Mouse (Mus musculus) urinary bladder, adult 18-20 months (tissue): ENCODE measurements around the gene Sf3b3.
"Not testable (repeated sequence)": the region's sequence is repeated elsewhere in the genome, so short reads cannot be mapped to it uniquely, and the experiment has no call there.

Source experiments
- DNase-seq, 2 experiments: peaks; one replicate each; pipeline ENCODE4 v3.0.0; 2022; ENCODE audit warnings: low spot score in 2 of 2, mixed read lengths in 2 of 2

Gene Sf3b3

DNA sequence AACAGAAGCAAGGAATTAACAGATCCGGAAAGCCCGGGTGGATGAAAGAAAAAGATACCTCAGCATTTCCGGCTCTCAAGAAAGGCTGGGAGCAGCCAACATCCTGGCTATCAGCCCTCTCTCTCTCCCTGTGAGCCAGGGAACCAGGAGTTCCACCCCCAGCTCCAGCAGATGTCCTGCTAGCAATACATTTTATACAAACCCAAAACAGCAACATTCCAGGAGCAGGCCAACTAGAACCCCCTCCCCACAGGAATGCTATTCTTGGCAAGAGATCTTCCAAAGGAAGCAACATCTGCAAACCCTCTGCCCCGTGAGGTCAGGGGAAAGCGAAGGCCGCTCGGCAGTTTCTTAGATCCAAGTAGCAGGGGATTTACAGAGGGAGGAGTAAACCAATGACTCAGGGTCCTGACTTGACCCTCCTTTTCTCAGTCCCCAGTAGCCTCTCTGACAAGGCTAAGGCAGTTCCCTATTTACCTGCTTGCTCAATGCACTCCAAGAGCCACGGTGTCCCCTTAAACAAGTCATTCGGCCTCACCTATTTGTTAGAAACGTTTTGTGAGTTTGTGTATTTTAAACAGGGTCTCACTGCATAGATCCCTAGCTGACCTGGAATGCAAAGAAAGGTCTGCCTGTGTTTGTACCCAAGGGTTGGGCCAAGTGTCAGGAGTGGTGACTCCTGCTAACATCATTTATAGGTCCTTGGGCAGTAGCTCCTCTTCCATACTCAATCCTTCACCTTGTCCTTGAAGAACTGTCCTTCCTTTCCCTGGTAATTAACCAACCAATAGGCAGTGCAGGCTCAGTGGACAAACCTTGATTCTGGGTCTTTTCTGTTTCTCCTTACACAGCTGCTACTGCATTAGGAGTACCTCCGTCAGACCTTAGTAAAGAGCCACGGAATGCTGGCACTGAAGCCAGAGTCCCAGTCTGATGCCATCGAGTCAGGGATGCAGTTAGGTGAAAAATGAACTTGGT is 37.8 kb downstream of the Sf3b3 start:
- DNase-seq = no peak

DNA sequence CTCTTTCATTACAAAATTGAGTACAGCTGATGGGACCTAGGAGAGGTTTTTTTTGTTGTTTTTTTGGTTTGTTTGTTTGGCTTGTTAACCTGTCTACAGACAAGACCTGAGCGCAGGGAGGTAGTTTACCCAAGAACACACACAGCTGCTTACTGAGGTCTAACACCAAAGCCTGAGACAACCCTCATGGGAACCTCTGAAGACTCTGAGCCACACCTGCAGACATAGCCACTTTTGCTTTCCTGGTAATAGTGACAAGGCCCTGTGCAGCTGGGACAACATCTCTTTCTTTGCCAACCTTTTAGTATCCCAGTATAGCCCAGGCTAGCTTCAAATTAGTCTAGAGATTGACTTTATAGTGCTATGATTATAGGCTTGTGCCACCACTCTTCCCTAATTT is 40.4 kb downstream of the Sf3b3 start:
- no peak for DNase-seq

DNA sequence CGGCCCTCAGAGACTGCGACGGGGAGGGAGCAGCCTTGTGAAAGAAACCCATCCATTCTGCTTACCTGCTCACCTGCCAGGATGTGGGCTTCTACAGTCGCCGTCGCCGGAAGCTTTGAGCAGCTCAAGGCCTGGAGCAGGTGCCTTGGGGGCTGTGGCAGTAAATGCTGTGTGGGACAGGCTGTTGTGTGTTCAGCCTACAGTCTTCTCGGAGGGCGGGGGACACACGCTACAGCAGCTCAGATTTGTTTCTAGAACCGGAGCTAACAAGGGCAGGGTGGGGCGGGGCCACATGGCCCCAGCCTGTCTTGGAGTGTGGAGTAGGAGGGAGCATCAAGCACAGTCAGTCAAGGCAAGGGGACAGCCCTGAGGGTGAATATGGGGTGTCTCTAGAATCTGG is 40.9 kb downstream of the Sf3b3 start, which contains the start of gene Il34:
Gene Il34, minus strand, starts transcription at position 256 of the 400 bp plus-strand sequence.
- no peak for DNase-seq

DNA sequence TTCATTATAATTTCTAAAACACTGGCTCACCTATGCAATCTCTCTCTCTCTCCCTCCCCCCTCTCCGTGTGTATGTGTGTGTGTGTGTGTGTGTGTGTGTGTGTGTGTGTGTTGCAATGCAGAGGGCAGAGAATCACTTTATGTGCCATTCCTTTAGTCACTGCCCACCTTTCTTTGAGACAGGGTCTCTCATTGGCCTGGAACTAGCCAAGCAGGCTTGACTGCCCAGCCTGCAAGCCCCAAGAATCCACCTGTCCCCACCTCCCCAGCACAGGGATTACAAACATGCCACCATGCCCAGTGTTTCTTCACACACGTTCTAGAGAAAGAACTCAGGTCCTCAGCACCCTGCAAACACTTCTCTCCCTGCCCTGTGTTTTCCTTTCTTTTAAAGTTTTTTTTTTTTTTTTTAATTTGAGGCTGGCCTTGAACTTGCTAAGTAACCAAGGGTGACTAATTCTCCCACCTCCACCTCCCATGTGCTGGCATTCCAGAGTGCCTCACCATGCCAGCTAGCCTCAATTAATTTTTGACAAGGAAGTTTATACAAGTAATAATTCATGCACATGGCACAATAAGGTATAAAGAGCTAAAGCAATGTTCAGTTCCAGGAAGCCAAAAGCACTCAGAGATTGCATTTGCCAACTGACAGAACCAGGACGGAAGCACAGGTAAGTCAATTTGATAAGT is 41.6 kb downstream of the Sf3b3 start:
- no peak for DNase-seq

DNA sequence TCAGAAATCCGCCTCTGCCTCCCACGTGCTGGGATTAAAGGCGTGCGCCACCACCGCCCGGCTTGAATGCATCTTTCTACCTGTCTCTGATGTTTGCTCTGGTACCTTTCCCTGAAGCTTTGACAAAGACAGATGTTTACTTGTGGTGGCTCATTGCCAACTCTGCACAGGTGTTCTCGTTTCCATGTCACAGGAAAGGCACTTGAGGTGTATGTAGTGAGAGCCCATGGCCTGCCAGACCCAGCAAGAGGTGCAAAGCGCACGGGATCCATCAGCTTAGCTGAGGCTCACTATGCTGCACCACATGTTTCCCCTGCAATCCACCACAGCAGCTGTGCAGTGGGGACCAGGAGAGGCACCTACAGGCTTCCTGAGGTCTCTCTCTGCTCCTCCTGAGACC is 42.7 kb downstream of the Sf3b3 start:
- no peak for DNase-seq

DNA sequence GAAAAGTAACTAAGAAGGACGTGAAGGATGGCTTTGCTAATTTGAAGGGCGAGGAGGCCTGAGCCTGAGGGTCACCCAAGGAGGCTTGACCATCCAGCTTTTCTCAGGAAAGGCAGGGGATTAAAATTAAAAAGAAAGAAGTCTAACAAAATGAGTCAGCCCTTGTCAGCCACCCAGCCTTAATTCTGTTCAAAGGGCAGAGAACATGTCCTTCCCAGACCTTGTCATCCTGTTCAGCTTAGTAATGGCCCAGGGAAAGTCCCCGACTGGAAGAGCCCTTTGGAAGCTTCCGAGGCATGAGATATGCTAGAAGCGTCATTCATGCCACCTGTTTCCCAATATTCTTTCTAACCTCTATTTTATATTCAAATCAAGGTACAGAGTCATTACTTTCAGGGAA is 43.6 kb downstream of the Sf3b3 start:
- no peak for DNase-seq

DNA sequence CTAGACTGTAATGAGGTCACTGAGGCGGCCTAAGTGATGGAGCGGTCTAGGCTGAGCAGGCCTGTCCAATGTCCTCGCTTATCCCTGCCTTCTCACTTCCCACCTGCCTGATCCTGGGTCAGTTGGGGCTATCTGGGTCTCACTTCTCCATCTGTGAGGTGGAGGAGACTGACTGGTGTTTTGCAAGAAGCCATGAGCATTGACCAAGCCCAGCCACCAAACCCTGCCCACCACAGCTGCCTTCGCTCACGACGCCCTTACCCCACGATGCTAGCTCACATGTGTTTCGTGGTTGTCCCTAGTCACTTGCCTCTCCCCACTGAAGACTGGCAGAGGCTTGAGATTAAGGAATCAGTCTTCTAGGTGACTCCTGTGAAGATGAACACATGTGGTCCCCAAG is 49.5 kb downstream of the Sf3b3 start:
- no peak for DNase-seq

DNA sequence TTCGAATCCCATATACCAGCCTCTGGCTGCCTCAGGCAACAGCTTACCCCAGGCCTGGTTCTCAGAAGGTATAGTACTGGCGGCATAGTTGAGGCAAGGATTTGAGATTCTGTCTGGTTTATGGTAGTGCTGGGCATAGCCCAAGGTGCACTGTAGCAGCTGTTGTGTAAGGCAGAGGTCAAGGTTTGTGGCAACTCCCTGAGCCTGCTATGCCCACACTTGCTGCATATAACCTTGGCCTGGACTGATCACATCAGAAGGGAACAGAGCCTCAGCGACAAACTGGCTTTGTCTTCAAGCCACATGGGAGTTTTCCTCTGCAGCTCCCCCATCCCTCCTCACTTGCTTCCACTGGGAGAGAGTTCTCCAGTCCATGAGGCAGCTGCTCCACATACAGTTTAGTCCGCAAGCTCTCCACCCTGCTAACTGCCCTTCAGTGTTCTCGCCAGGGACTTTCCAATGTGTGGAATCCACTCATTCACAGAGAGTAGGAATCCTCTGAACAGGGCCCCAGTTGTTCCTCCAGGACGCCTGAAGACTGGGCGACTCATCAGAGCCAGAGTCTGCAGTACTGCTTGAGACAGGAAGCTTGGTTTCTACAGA is 52.1 kb downstream of the Sf3b3 start:
- DNase-seq = no peak

DNA sequence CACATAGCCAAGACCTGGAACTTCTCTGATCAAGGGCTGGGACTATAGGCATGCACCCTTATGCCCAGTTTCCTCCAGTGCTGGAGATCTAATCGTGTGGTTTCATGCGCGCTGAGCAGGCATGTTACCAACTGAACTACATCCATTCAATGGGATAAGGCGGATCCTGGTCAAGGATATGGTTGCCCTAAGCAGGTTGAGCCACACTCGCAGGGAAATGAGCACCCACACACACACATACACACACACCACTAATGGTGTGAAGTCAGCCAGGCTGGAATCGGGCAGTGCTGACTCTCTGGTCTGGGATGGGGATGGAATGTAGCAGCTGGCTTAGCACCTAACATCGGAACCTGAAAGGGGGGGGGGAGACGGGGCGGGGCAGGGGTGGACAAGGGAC is 52.7 kb downstream of the Sf3b3 start:
- no peak for DNase-seq

DNA sequence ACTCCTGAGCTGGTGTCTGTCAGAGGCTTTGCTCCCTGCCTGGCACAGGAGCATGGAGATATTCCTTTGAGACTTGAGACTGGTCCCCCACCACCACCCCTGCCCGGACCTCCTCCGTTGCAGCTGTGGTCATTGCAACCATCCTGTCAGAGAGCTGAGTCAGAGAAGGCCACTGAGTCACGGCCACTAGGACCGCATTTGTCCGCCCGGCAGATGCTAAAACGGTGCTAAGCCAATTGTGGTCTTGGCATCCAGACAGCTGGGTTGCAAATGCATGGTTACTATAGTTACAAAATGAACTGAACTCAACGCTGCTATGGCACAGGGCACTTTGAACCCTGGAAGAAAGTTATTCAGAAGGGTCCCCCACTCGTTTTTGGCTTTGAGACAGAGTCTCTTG is 53.1 kb downstream of the Sf3b3 start:
- no peak for DNase-seq

DNA sequence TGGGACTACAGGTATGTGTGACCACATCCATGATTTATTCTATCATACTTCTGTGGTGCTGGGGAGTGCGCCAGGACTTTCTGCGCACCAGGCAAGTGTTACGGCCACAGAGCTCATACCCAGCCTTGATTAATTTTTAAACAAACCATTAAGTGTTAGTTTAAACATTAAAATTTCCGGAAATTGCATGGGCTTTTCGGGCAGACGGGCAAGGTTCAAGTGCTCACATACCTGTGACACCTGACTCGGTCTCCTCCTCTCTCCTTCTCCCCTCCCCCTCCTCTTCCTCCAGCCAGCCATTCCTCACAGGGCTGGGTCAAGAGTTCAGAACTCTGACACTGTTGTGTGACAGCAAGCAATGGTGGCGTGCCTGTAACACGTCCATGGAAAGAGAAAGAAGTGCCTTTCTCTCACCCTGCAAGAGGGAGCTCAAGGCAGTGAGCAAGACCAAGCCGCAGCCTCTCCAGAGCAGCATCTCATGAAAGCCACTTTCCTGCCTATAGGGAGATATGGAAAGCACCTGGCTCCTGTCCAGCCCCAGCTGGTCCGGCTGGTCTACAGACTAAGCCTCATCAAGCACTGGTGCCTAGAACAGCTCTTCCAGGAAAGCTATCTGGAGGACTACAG is 53.9 kb downstream of the Sf3b3 start:
- no peak for DNase-seq

DNA sequence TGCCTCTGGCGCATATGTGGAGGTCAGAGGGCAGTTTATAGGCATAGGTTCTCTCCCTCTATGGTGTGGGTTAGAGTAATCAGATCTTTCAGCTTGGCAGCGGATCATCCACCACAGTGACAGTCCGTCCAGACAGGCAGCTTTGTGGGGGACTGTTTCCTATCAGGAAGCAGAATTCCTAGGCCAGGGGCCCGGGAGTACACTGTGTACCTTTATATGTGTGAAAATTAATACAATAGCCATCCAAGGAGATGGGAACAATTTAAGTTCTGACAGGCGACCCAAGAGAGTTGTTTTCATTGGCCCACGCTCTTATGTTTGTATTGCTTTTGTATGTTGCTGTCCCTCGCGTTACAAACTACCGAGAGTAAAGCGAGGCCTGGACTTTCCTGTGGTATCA is 55.4 kb downstream of the Sf3b3 start:
- no peak for DNase-seq

DNA sequence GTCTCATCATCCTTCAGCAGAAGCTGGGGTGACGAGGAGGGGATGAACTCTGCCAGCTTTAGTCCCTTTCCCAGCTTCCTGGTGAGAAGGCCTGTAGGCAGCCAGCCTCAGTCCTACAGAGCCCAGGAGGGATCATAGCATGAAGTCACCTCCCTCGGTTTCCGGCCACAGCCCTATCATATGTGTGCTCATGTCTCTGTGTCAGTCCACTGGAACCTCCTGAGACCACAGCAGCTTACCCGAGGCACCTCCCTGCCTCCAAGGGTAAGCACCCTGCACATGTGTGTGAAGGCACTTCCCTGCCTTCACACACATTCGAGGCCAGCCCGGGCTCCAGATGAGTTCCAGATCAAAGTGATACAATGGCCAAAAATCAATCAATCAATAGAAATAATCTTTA is 56.3 kb downstream of the Sf3b3 start:
- DNase-seq = no peak

DNA sequence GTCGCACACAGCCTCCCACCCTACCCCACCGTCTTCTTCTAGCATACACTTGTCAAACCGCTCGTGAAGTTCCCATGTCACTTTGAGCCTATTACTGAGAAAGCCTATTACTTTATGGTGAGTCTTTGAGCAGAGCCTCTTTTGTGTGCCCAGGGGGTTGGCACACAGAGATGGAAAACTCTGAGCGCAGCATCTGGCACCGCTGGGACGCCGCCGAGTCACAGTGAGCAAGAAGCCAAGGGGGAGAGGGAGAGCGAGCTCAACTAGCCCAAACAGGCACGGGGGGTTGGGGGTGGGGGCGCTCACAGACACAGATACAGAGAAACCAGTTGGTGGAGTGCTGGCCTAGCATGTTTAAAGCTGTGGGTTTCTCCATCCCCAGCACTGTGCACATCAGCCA is 57.0 kb downstream of the Sf3b3 start:
- DNase-seq = no peak

DNA sequence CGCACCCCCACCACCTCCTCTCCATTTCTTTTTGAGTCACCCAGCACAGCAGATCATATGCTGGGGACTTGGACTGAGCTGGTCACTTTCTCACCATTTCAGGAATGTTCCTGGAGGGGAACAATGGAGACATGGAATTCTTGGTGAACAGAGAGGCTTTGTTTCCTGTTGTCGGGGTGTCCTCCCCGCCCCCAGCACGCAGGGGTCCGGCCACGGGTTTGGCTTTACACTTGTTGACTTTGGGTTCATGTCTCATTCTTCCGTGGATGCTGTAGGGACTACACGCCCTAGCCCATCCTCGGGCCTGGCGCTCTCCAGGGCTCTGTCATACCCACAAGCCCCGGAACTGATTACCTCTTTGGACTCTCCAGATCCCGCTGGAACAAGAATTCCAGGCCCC is 57.6 kb downstream of the Sf3b3 start:
- no peak for DNase-seq

DNA sequence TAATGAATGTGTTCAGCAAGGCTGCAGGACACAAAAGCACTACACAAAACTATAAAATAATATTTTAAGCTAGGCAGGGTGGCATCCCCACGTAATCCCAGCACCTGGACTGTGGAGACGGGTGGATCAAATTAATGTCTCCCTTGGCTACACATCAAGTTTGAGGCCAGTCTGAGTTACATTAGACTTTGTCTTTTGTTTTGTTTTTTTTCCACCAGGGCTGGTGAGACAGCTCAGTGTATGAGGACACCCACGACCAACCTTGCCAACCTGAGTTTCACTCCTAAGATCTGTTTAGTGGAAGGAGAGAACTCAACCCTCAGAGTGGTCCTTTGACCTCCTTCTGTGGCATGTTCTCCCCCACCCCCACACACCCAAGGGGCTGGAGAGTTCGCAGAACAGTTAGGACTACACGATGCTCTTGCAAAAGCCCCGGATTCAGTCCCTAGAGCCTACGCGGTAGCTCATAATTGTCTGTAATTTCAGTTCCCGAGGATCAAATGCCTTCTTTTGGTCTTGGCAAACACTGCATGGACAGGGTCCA is 59.1 kb downstream of the Sf3b3 start:
- DNase-seq = no peak

DNA sequence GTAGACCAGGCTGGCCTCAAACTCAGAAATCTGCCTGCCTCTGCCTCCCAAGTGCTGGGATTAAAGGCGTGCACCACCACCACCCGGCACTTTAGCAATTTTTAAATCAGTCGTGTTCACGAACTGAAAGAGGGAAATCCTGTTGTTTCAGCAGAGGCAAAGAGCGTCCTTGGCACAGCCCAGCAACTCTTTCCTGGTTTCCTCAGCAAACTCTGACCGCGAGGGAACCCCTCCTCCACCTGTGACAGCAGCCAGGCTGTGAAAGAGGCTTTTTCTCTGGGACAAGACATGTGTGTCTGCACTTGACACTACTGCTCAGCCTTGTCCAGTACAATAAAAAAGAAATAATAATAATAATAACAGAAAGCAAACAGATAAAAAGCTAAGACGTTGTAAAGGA is 59.7 kb downstream of the Sf3b3 start:
- no peak for DNase-seq

DNA sequence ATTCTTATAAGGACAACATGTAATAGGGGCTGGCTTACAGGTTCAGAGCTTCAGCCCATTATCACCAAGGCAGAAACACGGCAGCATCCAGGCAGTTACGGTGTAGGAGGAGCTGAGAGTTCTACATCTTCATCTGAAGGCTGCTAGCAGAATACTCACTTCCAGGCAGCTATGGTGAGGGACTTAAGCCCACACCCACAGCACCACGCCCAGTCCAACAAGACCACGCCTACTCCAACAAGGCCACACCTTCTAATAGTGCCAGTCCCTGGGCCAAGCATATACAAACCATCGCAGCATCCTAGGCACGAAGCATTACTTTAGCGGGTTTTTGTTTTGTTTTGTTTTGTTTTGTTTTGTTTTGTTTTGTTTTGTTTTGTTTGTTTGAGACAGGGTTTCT is 60.1 kb downstream of the Sf3b3 start:
- DNase-seq = not testable (repeated sequence)

DNA sequence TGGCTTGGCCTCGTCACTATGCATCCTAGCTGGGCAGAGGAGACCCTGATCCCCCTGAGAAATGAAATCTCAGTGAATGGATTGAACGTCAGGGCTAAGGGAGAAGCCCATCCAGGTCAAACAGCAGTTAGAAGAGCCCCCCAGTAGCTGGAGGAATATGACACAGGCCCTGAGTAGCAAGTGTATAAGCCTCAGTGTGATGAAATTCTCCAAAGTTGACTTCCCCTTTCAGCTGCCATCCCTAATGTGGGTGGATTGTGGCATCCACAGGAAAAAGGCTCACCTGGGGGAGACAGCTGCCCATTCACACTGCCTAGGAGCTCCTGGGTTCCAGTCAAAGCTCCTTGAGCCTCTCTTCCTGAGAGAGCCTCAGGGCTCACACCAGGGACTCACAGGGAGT is 61.2 kb downstream of the Sf3b3 start:
- no peak for DNase-seq

DNA sequence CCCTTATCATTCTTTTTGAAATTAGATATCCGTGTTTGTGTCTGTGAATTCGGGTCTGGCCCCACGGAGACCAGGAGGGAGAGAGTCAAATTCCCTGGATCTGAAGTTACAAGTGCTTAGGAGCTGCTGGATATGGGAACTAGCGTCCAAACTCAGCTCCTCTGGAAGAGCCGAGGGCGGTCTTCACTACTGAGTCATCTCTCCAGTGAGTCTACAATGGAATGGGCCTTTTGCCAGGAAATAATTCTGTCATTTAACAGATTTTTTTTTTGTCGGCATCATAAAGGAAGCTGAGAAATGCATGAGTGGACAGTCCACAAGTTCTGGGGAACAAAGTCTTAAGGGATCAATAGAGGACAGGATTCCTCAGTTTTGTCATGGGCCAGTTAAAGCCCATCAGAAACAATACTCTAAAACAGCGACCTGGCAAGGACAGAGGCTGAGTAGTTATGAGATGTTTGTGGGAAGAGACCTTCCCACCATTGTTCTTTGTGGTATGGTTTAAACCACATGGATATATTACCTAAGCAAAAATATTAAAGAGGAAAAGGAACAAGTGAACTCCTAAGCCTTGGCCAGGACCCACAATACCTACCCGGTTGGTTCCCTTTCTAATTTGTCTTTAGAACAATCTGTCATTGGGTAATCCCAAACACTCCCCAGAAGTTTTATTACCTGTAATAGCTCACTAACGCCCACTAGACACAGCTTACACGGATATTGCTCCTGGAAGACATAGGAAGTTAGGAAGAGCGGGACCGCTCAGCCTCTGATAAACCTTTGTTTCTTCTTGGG is 66.5 kb downstream of the Sf3b3 start:
- DNase-seq = no peak

DNA sequence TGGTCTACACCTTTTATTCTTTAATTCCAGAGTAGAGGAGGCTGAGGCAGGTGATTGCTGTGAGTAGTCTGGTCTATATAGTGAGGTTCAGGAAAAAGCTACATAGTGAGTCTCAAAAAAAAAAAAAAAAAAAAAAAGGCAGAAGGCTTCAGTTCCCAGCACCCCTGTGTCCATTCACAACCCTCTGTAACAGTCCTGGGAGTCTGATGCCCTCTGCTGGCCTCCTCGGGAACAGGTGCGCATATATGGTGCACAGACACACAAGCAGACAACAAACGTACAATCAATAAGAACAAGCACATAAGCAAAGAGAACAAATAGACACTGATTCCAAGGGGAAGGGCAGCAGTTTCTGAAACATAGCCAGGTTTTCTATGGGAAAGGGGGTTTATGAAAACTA is 70.3 kb downstream of the Sf3b3 start:
- DNase-seq = no peak
